Mouse (Mus musculus): ENCODE measurements around the gene 1700042G07Rik.
A peak's percentile ranks its signal among the peaks of the same experiment; 100 is the strongest.

Gene 1700042G07Rik

GRCm38 (mm10) chr4:116162142-116162541 lies 11.0 kb upstream of the 1700042G07Rik start:
- DNase-seq (ENCODE audit: low spot score), result no peak

DNA sequence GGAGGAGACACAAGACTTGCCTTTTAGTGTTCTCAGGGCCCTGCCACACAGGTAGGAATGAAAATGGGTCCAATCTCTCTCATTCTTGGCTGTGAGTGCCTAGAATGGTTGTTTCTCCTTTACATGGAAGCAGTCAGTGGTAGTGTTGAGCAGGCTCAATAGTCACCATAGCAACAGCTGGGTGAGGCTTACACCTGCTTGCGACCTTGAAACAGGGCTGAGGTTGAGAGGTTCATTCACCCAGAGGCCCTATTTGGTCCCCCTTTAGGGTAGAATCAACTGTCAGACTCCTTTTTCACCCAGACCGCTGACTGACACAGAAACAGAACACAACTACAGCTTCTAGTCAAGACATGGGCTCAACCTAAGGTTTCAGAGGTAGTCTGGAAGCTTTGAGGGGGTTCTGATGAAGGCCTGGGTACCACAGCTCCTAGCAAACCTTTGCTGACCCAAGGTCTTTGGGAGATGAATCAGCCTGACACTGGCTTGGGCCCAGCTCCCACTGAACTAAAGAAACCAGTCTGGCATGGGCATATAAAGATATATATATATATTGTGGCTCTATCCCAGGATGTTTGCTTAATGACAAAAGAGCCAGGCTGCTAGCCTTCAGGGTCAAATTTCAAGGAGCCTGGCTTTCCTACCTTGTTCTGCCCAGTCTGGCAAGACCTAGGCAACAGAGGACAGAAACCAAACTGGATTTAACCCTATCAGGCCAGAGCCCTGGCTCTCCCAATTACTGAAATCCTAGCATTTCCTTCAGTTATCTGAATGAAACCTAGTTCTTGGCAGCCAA lies 8.2 kb upstream of the 1700042G07Rik start:
- DNase-seq (ENCODE audit: low spot score), result no peak

- DNase-seq (ENCODE audit: low spot score), result no peak
Measured at GRCm38 (mm10) chr4:116165708-116166407, 7.3 kb upstream of the 1700042G07Rik start.

DNA sequence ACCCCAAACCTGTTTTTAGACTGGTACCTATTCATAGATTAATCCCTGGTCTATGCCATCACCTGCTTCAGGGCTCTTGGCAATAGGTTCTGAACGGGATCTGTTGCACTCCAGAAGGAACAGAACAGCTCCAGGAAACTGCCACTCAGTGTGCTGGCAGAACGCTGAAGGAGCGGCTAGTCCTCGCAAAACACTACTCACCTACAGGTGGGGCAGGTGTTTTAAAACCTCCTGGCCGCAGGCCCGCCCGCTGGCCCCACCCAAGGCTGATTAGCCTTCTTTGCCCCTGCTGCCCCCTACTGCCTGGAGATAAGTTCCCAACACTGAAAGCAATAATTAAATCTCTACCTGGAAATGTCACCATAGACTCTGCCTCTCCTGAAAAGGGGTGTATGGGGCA lies 5.8 kb upstream of the 1700042G07Rik start, which contains the start of gene Tspan1:
Gene Tspan1, minus strand, starts transcription at position 198 of the 400 bp plus-strand sequence.
- DNase-seq (ENCODE audit: low spot score), result no peak

DNA sequence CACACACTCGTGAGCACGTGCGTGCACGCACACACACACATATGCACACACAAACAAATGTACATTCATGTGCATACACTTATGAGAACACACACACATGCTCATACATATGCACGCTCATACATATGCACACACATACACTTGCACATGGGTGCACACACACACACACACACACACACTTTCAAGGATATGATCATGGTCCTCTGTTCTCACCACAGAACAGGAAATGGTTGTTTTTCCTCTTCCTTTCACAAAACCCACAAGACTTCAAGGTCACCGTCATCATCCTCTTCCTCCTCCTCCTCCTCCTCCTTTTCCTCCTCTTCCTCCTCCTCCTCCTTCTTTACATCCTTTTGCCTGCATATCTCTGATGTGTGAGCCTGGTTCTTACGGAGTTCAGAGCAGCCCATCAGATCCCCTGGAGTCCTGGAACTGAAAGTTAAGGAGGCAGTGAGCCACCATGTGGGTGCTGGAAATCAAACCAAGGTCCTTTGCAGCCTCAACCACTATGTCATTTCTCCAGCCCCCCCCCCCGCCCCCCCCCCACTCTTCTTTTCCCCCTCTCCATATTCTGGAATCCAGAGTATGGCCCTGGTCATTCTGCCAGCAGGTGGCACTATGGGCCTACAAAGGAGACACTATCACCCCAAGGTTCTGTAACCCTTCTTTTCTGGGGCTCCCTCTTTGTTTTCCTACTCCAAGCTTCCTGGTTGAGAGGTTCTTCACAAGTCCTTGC lies 4.4 kb upstream of the 1700042G07Rik start:
- peak; percentile 33 for DNase-seq (ENCODE audit: low spot score)

DNA sequence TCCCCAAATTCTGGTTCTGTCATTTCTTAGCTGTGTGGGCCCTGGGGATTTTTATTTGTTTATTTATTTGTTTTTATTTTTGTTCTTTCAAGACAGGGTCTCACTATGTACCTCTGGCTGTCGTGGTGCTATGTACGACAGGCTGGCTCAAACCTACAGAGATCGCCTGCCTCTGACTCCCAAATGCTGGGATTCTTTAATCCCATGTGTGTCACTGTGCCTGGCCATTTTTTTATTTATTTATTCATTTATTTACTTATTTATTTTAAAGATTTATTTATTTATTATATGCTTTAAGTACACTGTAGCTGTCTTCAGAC lies 3.9 kb upstream of the 1700042G07Rik start:
- DNase-seq (ENCODE audit: low spot score), result no peak

DNA sequence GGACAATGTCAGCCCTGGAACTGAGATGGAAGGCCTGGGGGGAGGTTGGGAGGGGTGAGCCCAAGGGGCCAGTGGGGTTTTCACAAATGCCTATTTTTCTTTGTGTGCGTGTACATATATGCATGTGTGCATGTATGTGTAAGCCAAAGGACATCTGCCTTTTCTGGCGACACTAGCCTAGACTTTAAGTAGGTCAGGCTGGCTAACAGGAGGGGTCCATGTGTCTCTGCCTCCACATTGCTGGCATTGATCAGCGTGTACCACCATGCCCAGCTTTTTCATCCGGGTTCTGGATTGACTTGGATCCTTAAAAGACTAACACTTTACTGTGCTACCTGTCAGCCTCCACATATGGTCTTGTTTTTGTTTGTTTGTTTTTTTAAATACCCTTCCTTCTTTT lies 580 bp downstream of the 1700042G07Rik start:
- no peak for DNase-seq (ENCODE audit: low spot score)

- DNase-seq (ENCODE audit: low spot score), result no peak
Measured at GRCm38 (mm10) chr4:116174466-116175116, 1.4 kb downstream of the 1700042G07Rik start.

- DNase-seq (ENCODE audit: low spot score), result no peak
Measured at GRCm38 (mm10) chr4:116175136-116175535, 2.0 kb downstream of the 1700042G07Rik start.

DNA sequence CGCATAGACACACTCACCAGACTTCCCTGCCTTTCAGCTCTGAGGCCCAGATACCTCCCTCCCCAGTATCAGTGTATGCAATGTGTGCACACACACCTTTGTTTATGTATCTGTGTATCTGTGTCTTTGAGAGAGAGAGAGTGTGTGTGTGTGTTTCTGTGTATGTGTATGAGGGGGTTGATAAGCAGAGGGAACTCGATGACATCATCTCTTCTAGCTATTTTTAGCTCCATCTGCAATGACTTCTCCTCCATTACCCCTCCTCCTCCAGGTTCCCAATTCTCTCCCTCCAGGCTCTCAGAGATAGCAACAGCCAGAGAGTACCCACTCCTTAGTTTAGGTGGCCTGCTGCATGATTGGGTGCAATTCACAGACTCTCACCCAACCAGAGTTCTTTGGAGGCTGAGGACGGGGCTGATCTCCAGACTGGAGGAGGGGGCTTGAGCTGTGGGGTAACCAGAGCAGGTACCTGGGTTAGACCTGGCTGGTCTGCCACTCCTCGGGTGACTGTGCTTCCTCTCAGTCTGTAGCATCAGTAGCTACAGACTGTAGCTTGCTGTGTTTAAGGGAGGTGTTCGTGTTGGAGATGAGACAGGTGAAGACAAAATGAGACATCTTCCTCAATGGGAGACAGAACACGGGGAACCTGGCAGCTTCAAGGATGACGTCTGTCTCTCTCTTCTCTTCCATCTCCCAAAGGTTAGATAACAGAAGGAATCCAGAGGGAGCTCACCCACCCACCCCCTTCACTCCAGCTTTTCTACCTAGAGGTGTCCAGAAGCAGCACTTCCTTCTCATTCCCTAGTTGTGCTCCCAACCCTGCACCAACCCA lies 2.8 kb downstream of the 1700042G07Rik start:
- DNase-seq (ENCODE audit: low spot score), result no peak

- DNase-seq (ENCODE audit: low spot score), result no peak
Measured at GRCm38 (mm10) chr4:116176543-116176988, 3.4 kb downstream of the 1700042G07Rik start.

GRCm38 (mm10) chr4:116177140-116177539 lies 4.0 kb downstream of the 1700042G07Rik start:
- no peak for DNase-seq (ENCODE audit: low spot score)

GRCm38 (mm10) chr4:116182079-116182478 lies 8.9 kb downstream of the 1700042G07Rik start:
- no peak for DNase-seq (ENCODE audit: low spot score)

DNA sequence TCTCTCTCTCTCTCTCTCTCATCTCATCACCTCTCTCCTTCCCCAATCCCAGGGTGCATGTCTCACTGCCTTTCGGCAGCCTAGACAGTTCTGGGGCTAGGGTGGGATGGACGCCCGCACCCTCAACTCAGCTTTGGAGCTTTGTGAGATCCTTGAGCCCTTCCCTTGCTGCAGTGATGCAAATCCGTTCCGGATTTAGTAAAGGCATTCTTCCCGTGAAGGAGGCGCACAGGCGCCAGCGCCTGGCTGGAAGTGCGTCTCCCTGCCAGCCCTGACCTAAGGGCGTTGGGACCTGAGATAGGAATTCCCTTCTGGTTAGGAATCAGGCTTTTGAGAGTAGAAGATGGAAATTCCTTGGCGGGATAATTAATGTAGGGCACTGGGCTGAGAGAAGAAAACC lies 9.6 kb downstream of the 1700042G07Rik start:
- DNase-seq (ENCODE audit: low spot score), result no peak

DNA sequence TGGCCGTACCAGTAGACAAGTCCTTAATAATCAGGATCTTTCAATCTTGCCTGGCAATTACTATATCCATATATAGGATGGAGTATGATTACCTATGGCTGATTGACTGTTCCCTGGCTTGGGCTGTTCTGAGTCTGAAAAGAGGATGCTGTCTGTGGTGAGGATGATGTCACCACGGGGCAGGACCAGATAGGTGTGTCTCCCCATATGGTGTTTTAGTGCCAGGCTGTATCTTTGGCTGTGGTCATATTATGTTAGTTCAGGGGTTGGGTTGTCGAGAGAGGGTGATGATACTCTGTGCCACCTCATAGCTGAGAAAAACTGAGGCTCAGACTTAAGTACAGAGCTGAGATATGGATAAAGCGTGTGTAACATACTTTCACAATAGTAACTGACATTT lies 11.9 kb downstream of the 1700042G07Rik start:
- no peak for DNase-seq (ENCODE audit: low spot score)

GRCm38 (mm10) chr4:116192286-116192835 lies 19.2 kb downstream of the 1700042G07Rik start:
- DNase-seq (ENCODE audit: low spot score), result no peak

- DNase-seq (ENCODE audit: low spot score), result peak; percentile 12
Measured at GRCm38 (mm10) chr4:116193583-116194383, 20.6 kb downstream of the 1700042G07Rik start.

GRCm38 (mm10) chr4:116198422-116198821 lies 25.2 kb downstream of the 1700042G07Rik start:
- no peak for DNase-seq (ENCODE audit: low spot score)

GRCm38 (mm10) chr4:116204422-116204821 lies 31.2 kb downstream of the 1700042G07Rik start:
- no peak for DNase-seq (ENCODE audit: low spot score)

DNA sequence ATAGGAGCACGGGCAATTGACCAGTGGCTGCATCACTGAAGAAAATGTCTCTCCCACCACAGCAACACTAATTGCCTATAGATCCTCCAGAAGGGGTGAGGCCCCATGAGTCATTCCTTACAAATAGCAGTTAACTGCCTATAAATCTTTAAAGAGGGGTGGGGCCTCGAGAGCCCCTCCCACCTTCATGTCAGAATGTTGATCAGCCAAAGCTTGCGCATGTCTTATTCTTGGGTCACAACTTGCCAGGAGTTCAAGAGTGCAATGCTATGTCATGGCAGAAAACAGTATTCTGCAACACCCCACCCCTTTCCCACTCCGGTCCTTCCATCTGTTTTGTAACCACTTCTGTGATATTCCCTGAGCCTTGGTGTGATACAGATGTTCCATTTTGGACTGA lies 33.4 kb downstream of the 1700042G07Rik start:
- DNase-seq (ENCODE audit: low spot score), result no peak

All from spleen, adult 12 weeks (tissue).